Mouse (Mus musculus): ENCODE measurements around the gene Cd33.
A peak's percentile ranks its signal among the peaks of the same experiment; 100 is the strongest.

Gene Cd33

DNA sequence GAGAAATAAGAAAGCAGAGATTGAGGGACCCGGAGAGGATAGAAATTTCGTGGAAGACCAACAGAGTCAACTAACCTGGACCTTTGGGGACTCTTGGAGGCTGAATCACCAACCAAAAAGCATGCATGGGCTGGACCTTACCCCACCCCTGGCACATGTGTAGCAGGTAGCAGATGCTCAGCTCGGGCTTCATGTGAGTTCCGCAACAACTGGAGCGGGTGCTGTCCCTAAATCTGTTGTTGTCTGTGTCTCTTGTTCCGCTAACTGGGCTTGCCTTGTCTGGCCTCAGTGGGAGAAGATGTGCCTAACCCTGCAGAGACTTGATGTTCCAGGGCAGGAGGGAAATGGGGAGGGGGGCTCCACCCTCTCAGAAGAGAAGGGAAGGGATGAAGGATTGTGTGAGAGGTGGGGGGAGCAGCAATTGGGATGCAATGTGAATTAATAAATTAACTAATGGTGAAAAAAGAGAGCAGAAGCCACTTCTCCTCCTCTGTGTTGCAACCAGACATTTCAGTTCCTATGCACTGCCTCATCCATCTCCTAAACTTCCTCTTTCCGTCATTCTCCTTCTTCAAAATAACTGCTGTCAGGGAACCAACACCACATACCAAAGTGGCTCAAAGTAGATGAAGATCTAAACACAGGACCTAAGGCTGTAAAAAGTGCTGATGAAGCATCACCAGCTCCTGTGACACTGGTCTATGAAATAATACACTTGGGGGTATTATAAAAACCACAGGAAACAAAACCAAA, at the start of gene Cd33:
Gene Cd33 (minus strand): TSS at position 204 of the 753 bp plus-strand sequence.
- no peak for DNase-seq (ENCODE audit: low spot score in 2 of 2)

DNA sequence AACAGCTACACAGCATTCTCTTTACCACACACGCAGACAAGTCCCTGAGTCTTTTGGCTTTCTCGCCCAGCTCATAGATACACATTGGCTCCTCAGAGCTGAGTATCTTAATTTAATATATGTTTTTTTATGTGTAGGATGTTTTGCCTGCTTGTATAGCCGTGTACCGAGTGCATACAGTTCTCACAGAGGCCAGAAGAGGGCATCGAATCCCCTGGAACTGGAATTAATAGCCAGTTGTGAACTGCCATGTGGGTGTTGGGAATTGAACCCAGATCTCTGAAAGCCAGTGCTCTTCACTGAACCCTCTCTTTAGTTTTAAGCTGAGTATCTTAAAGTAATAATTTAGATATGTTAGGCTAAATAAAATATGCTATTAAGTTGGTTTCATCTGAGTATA, 40.6 kb upstream of the Cd33 start:
- no peak for DNase-seq (ENCODE audit: low spot score in 2 of 2)

DNA sequence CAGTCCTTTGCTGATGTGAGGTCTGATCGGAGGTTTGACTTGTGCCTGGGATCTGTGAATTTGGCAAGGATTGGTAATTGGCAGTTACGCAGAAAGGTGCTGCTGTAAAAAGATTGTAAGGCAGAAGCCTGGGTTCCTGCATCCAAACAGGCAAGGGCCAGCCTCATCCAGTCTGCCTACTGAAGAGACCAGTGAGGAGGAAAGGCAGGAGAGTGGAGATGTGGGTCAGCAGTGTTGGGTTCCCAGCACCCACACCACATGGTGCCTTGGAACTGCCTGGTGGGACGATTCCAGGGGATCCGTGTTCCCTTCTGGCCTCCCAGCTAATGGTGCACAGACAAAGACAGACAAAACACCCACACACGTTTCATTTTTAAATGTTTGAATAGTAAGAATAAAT, 36.3 kb upstream of the Cd33 start:
- DNase-seq (ENCODE audit: low spot score in 2 of 2): peak; percentile 20 to 35

DNA sequence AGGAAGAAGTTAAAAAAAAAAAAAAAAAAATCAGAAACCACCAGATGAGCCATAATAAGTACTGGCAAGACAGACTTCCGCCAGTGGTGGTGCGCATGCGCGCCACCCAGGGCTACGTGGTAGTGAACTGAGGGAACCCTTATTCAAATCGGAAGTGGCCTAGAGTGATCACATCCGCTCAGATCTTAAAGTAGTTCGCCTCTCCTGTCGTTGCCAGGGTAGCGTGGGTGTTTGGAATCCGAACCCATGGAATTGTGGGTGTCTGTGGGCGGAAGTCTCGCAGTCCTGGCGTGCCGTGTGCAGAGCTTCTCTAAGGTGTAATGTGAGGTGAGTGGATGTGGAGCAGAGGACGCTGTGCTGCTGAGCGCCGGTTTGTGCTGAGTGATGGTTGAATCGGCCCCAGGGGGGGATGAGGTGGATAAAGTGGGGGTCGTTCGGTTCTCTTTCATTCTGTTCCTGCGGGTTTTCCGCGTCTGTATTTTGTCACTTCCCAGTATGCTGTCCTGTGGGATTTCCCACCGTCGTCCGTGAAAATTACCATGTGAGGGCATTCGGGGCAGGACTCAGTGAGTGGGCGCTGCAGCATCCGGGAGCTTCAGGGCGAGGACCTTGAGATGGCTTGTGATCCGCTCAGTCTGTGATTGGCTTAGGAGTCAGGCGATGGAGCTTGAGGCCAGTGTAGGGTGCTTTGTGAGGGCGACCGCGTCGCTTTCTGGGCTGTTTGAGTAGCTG, 35.4 kb upstream of the Cd33 start, which contains the start of gene Zfp719:
Gene Zfp719 (plus strand): TSS at position 171 of the 732 bp plus-strand sequence.
- DNase-seq (ENCODE audit: low spot score in 2 of 2): peak; percentile 93 to 96

DNA sequence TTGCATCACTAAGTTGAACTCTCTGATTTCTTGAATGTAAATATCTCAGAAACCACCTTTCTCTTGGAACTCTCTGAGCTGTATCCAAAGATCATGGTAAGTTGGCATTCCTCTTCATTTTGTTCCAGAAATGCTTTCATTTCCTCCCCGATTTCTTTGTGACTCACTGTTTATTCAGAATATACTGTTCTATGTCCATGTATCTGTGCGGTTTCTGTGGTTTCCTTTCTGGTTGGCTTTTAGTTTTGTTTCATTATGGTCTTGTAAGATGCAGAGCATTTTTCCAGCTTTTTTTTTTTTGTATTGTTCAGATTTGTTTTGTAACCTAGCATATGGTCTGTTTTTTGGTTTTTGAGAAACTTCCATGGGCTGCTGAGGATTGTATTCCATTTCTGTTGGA, 27.0 kb upstream of the Cd33 start:
- DNase-seq (ENCODE audit: low spot score in 2 of 2): no peak

DNA sequence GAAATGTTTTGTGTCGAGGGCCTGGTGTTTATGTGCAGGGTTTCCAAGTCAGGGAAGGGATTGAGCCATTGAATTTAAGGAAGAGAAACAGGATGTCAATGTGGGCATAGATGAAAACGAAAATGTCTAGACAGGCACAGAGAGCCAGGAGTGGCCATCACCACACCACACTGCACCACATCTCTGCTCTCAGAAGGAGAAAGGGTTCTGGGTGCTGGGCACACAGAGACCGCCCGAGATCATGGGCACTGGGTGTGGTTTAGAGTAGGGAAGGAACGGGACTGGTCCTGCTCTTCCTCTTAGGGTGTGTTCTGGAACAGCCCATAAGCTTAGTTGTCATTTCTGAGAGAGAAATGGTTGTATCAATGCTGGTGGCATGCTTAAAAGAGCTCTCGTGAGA, 19.1 kb upstream of the Cd33 start:
- DNase-seq (ENCODE audit: low spot score in 2 of 2): no peak

DNA sequence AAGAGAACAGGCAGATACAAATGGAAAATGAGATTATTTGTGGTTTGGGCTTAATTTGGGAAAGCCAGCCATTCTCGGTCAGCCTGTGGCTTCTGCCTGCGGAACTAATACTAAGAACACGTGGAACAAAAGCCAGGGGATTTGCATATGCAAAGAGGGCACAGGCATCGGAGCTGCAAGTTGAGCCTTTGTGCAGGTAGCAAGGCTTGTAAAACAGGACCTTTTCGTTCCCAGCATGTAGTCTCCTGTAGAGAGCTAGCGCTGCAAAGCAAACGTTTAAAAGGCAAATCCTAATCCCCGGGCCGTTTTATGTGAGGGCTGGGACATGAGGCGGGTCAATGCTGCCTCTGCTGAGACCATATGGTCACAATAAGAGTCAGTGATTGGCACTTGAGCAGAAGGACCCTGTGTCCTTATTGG, 18.4 kb upstream of the Cd33 start:
- DNase-seq (ENCODE audit: low spot score in 2 of 2): no peak

DNA sequence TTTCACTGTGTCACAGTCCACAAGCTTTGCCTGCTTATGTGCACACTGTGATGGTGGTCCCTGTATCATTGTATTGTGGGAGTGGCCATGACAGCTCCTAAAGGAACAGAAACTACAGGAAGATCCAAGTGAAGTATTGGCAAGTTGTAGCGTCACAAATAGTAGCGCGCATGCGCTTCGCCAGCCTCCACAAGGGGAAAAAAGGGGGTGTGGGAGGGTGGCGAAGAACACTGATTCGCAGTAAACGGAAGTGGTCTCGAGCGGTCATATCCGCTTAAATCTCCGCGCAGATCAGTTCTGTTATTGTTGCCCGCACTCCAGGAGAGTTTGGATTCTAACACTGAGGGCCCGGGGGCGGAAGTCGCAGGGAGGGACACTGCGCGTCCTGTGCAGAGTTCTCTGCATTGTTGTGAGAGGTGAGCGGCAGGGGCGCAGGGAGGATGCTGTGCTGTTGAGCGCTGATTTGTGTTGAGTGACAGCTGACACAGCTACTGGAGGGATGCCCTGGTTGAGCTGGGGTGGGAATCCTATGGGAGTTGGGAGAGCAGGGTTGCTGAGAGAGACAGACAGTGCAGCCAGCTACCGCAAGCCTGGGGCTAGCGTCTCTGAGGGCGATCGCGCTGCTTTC, 17.9 kb upstream of the Cd33 start, which contains the start of gene Zfp658:
Gene Zfp658 (plus strand): TSS at position 251 of the 628 bp plus-strand sequence.
- DNase-seq (ENCODE audit: low spot score in 2 of 2): peak; percentile 79 to 86

DNA sequence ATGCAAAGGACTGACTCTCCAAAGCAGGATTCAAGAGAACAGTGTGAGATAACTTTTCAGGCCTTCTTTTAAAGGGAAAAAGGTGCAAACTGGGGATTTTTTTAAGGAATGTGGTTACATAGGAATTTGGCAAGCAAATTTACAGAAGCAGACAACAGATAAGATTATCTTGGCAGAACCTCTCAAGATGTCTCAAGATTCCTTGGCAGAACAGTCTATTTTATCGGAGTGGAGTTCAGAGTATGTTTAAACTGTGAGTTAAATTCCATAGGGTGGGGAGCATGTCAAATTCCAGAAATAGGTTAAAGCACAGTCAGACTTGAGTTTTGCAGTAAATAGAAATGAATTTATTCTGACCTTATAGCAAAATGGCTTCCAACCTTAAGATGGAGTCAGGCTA, 12.7 kb upstream of the Cd33 start:
- DNase-seq (ENCODE audit: low spot score in 2 of 2): no peak

DNA sequence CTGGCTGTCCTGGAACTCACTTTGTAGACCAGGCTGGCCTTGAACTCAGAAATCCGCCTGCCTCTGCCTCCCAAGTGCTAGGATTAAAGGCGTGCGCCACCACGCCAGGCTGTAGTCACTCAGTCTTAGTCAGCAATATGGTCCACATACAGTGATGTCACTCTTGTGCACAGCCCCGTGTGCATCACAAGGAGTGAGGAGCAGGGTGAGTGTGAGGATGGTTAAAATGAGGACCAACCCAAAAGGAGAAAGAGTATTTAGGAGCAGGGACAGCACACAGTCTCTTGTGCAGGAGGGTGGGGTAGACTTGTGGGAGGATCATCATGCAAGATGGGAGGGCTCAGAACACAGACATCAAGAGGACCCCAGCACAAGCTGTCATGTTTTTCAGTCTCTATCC, 11.1 kb upstream of the Cd33 start:
- no peak for DNase-seq (ENCODE audit: low spot score in 2 of 2)

DNA sequence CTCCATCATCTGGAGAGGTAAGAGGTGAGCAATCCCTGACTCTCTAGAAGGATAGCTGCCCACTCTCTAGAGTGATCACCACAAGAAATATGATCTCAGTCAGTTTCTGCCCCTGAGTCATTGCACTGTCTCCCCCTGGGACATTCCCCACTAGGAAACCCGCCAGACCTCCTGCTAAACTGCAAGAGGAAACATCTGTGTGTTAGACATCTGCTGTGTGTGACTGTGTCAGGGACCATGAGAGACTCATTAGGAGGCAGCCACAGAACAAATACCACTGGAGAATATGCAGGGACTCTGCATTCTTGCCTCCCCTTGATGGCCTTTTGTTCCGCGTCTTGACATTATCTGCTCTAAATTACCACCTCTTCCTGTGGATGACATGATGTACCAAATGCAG, 10.3 kb upstream of the Cd33 start:
- DNase-seq (ENCODE audit: low spot score in 2 of 2): no peak

DNA sequence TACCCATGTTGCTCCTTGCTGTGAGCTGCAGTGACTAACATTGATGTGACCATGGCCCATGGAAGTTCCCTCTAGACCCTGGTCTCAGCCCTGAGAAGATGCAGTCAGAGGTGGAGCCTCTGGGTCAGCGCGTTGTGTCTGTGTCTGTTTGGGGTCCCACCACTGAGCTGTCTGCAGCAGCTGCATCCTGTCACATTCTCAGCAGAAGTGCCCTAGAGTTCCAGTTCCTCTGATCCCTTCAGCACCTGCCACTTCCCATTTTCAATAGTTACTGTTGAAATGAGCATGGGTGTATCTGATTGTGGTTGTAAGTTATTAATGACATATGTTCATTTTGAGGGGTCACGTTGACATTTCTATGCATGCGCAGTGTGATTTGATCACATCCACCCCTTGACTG, 8.9 kb upstream of the Cd33 start:
- DNase-seq (ENCODE audit: low spot score in 2 of 2): no peak

DNA sequence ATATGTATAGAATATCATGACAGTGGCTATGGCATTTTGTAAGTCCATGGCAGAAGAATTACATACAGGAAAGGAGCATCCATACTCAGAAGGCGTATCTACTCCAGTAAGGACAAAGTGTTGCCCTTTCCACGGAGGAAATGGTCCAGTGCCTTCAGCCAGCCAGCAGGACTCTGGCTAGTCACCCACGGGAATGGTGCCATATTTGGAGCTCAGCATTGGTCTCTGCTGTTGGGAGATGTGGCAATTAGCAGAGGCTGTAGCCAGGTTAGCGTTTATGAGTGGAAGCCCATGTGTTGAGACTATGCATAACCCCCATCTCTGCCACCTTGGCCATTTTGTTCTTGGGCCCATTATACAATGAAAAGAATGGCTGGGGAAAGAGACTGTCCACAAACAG, 4.0 kb upstream of the Cd33 start:
- no peak for DNase-seq (ENCODE audit: low spot score in 2 of 2)

DNA sequence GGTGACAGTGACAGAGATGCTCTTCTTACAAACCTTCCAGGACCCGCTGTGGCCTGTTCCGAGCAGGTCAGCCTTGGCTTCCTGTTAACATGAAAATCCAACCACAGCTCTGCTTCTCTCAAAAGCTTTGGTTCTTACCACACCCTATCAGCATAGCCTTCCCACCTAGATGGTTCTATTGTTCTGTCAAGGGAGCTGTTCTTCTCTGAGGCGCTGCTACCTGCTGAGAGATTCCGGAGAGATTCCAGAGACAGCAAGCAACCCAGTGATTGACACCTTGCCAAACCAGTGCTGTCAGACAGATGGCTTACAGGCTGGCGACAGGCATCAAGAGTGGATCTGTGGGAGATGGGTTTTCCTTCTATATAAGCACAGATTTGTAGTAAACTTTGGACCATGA, 3.4 kb upstream of the Cd33 start:
- no peak for DNase-seq (ENCODE audit: low spot score in 2 of 2)

DNA sequence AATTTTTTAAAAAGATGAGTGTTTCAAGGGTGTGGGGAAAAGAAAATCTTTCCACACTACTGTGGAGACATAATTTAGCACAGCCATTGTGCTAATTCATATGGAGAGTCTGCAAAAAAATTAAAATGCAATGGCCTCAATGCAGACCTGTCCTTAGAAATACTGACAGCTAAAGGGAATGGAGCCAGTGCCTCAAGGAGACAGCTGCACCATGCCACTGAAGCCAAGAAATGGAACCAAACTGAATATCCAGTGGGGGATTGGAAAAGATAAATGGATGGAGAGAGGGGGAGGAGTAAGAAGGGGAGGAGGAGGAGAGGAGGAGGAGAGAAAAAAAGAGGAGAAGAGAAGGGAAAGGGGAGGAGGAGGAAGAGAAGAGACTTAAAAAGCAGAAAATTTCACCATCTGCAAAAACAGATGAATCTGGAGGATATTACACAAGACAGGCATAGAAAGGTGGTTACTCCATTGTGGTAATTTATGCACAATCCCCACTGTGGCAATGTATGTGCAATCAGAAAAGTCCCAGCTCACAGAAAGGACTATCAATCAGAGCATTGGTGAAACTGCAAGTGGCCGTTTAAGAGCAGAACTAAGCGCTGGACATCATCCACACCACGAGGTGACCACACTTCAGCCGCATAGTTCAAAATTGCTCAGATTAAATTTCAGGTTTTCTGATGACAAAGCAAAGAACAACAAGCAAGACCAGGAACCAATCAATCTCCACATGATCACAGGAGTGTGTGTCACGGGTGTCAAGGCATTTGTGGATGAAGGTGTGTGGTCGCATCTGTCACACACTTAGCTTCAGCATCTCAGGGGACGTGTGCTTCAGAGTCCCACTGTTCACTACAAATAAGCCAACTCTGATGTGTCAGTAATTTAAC, 1.7 kb upstream of the Cd33 start:
- DNase-seq (ENCODE audit: low spot score in 2 of 2): no peak

DNA sequence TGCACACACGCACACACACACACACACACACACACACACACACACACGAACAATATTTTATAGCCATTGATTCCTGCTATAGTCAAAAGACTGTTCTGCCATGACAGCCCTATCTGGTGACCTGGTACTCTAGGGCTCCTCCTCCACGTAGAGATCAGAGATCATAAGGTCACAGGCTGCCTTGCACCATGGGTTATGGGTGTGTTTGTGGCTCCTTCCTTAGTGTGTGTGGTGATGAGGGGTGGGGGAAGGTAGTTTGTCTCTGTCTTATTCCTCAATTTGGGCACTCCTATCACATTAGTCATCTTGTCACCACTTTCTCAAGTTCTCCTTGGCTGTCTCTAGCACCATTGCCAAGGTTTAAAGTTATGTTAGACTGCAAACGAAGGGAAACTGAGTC, 5.7 kb downstream of the Cd33 start:
- no peak for DNase-seq (ENCODE audit: low spot score in 2 of 2)

DNA sequence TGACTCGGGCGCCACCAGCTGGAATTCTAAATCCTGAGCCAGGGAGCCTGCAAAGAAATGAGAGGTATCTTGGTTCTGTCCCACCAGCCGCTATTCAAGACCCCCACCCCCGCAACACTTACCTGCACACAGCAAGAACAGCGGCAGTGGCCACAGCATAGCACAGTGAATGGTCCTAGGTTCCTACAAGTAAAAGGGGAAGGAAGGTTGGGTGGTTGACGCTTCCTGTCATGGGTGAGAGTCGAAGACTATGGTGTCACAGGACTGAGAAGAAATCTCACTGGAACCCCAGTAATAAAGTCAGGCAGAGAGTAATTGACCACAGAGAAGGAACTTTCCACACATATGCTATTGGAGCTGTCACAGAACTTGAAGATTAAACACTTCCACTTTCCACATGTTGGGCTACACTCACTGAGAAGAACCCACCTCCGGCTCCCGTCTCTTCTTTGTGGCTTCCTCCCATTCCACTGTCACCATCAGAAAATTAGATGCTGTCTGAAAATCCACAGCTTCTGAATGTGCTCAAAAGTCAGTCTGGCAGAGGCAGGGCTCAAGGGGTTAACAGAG, 11.2 kb downstream of the Cd33 start:
- no peak for DNase-seq (ENCODE audit: low spot score in 2 of 2)

DNA sequence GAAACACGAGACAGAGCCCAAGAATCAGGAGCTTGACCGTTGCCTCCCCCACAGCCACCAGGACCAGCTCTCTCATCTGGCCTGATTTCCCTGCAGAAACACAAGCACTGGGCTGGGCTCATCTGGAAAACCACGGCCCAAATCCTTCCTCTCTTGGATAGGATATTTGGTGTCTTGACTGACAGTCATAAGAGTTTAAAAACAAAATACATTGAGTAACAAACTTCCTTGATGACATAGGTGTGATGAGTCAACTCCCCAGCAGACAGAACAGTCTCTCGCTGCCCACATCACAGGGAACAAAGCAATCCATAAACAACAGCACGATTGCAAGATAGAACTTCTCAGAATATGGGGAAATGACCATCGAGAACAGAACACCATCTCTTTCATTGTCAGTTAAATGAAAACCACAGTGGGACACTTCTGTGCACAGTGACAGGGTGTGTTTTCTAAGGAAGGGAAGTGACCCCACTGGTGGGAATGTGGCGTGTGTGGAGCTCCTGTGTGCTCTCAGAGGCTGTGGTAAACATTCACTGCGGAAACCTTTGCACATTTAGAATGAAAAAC, 13.9 kb downstream of the Cd33 start:
- no peak for DNase-seq (ENCODE audit: low spot score in 2 of 2)

DNA sequence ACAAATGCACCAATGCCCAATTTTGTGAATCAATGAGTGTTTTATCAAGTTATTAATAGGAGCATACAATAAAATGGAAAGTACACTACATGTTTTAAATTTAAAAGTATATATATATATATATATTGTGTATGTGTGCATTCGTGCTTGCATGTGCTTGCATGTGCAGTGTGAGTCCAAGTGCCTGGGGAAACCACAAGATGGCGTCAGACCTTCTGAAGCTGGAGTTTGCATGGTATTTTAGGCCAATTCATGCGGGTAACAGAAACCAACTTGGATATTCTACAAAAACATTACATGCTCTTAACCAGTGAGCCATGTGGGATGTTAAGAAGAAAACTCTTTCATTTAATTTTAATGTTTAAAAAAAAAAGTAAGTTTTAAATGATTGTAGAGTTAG, 18.9 kb downstream of the Cd33 start:
- no peak for DNase-seq (ENCODE audit: low spot score in 2 of 2)

DNA sequence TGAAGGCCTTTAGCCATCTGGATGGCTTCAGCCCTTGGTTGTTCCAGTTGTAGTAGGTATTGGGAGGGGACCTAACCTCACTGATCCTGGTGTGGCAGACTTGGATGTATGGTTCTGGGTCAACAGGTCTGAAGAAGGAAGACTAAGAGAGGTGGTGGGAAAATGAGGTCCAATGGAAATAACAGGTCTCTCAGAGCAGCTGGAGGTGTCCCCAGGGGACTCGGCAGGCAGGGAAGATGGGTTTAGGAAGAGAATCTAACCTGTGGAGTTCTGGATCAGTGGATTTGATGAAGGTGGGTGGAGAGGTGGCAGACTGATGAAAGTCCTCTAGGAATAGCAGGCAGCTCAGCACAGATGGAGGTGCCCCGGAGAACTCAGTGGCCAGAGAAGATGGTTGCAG, 21.5 kb downstream of the Cd33 start:
- no peak for DNase-seq (ENCODE audit: low spot score in 2 of 2)

DNA sequence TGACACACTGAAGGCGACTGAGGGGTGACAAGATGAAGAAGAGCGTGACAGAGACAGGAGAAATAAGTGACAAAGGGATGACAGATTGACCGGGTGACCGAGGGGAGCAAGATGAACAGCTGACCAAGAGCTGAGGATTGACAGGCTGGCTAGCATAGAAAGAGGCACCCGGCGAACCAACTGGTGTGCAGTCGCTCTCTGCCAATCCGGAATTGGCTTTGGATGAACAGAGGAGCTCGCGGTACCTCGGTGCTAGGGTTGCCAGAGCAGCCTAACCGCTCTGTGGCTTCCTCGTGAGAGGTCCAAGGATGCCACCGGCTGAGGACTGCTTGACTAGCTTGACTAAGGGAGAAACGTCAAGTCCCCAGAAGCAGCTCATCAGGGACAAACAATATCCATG, 25.9 kb downstream of the Cd33 start:
- DNase-seq (ENCODE audit: low spot score in 2 of 2): no peak

Data from right cerebral cortex, postnatal 36 days (tissue).